Mouse (Mus musculus) spleen, adult 10 weeks (tissue): Measurements from ENCODE around the gene Gm2832. TPM values are rescaled to one million over a fixed set of nuclear protein-coding genes. Genes with fewer than 3 reads are reported as not detected.

ENCODE experiments used
- polyA plus RNA-seq: library from polyadenylated mRNA; stranded (reverse); fragments of 350-450 nt; fragmentation: Illumina TruSeq; extraction: RNeasy Lipid Tissue Mini Kit (QIAGEN cat#74804); gene quantifications from one replicate; pipeline ENCODE4 v1.2.3, GENCODE M21; 2015; ENCODE audit warnings: low replicate concordance; ENCODE audit not compliant: insufficient read depth

Gm2832 gene
- not detected for polyA plus RNA-seq

DNA sequence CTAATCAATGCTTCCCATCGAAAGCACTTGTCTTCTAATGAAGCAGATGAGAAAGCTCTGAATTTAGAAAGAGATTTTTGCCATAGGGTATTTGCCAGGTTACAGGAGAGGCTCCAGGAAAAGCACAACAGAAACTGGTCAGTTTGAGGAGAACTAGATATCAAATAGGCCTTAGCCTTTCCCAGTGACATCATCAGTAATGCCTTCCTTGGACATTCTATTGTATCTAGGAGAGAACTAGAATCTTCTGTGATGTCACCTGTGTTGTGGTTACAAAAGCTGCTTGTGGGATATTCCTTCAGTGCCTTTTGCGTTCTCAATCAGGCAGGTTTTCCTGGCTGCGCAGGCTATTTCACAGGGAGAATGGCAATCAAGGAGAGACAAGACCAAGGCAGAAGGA is at the start of gene Gm2832:
Gene Gm2832, plus strand, starts transcription at position 301 of the 400 bp plus-strand sequence.

Other genes starting within 250 kb of the Gm2832 start
- gene Dydc2, start 209.6 kb upstream of the Gm2832 start, polyA plus RNA-seq: not detected
- not detected for gene Dydc1, start 205.9 kb upstream of the Gm2832 start, polyA plus RNA-seq
- not detected for gene Mat1a, start 173.8 kb upstream of the Gm2832 start, polyA plus RNA-seq
- not detected for gene Sftpa1, start 147.0 kb upstream of the Gm2832 start, polyA plus RNA-seq
- gene Mbl1, start 127.3 kb upstream of the Gm2832 start, polyA plus RNA-seq: not detected
- not detected for gene Sftpd, start 93.7 kb upstream of the Gm2832 start, polyA plus RNA-seq
- not detected for gene Gm5798, start 69.8 kb downstream of the Gm2832 start, polyA plus RNA-seq
- gene Gm7945, start 107.6 kb downstream of the Gm2832 start, polyA plus RNA-seq: not detected
- not detected for gene Gm6482, start 129.5 kb downstream of the Gm2832 start, polyA plus RNA-seq
- gene Gm7954, start 174.7 kb downstream of the Gm2832 start, polyA plus RNA-seq: not detected
- gene Gm3486, start 210.7 kb downstream of the Gm2832 start, polyA plus RNA-seq: not detected